Mouse (Mus musculus) liver, adult (tissue): ENCODE results near the gene Prdx2.

Experiments
- GATA4 ChIP-seq: IDR thresholded peaks from 2 replicates; pipeline ENCODE4 v1.6.1; 2014; ENCODE audit warnings: mild to moderate bottlenecking, low read length; ENCODE audit not compliant: insufficient replicate concordance

Gene Prdx2

GRCm38 (mm10) chr8:84944478-84945160 lies 24.8 kb upstream of the Prdx2 start:
- no peak for TF ChIP-seq GATA4

GRCm38 (mm10) chr8:84945235-84945632 lies 24.2 kb upstream of the Prdx2 start:
- TF ChIP-seq GATA4: no peak

GRCm38 (mm10) chr8:84945633-84946527 lies 23.5 kb upstream of the Prdx2 start:
- no peak for TF ChIP-seq GATA4

GRCm38 (mm10) chr8:84946528-84947240 lies 22.7 kb upstream of the Prdx2 start, which contains the start of gene Rtbdn:
Gene Rtbdn (plus strand): TSS chr8:84946991.
- no peak for TF ChIP-seq GATA4

- no peak for TF ChIP-seq GATA4
Measured at GRCm38 (mm10) chr8:84947241-84947545, 22.2 kb upstream of the Prdx2 start.

- no peak for TF ChIP-seq GATA4
Measured at GRCm38 (mm10) chr8:84949753-84950152, 19.6 kb upstream of the Prdx2 start.

- no peak for TF ChIP-seq GATA4
Measured at GRCm38 (mm10) chr8:84952612-84953255, 16.7 kb upstream of the Prdx2 start.

- TF ChIP-seq GATA4: no peak
Measured at GRCm38 (mm10) chr8:84956768-84957167, 12.6 kb upstream of the Prdx2 start.

- no peak for TF ChIP-seq GATA4
Measured at GRCm38 (mm10) chr8:84959811-84960210, 9.6 kb upstream of the Prdx2 start.

- no peak for TF ChIP-seq GATA4
Measured at GRCm38 (mm10) chr8:84963952-84964351, 5.4 kb upstream of the Prdx2 start.

GRCm38 (mm10) chr8:84965731-84966291 lies 3.6 kb upstream of the Prdx2 start:
- TF ChIP-seq GATA4: peak; percentile 28; the same call in 1 of the 2 replicates

- TF ChIP-seq GATA4: no peak; the same call in 1 of the 2 replicates
Measured at GRCm38 (mm10) chr8:84966603-84967002, 2.8 kb upstream of the Prdx2 start.

- TF ChIP-seq GATA4: no peak
Measured at GRCm38 (mm10) chr8:84967532-84968304, 1.7 kb upstream of the Prdx2 start.

GRCm38 (mm10) chr8:84968650-84969049 lies 737 bp upstream of the Prdx2 start:
- no peak for TF ChIP-seq GATA4

GRCm38 (mm10) chr8:84970135-84970790 lies 876 bp downstream of the Prdx2 start:
- no peak for TF ChIP-seq GATA4
